Mouse (Mus musculus) kidney, postnatal 4 days (tissue): ENCODE measurements around the gene Ubxn7.
"Not testable (repeated sequence)": the region's sequence is repeated elsewhere in the genome, so short reads cannot be mapped to it uniquely, and the experiment has no call there.

Source experiments
- DNase-seq, 2 experiments: peaks; one replicate each; pipeline ENCODE4 v3.0.0; 2021; ENCODE audit warnings: mixed read lengths in 2 of 2

The Ubxn7 gene

GRCm38 (mm10) chr16:32332040-32332555 lies at the start of gene Ubxn7:
TSS of gene Ubxn7 (plus strand) at chr16:32332257.
- peak; percentile 99 for DNase-seq

- DNase-seq = no peak
Measured at GRCm38 (mm10) chr16:32282608-32283007, 49.4 kb upstream of the Ubxn7 start.

DNA sequence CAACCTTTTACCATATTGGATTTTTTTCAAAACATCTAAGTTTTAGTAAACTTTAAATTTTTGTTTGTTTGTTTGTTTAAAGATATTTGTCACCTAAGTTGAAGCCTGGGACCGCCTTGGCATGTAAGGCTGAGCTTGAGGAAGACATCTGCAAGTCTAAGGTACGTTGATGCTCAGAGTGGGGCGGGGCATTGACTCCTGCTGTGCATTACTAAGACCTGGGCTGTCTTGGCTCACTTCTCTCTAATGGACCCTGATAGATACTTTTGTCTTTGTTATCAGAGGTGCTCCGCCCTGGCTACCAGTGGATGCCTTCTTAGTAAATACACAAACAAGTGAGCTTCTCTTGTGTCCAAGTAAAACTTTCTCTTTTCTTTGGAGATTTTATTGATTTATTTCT lies 40.2 kb upstream of the Ubxn7 start:
- DNase-seq = no peak

DNA sequence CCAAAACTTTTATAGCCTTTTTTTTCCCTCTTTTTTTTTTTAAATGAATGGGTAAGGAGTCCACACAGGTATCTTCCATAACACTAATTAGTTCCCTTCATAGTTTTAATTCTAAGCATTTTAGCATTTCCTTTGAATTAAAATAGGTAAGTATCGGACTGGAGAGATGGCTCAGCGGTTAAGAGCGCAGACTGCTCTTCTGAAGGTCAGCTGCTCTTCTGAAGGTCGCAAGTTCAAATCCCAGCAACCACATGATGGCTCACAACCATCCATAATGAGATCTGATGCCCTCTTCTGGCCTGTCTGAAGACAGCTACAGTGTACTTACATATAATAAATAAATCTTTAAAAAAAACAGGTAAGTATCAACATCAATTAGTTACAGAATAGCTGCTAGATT lies 32.4 kb upstream of the Ubxn7 start:
- DNase-seq = not testable (repeated sequence)

DNA sequence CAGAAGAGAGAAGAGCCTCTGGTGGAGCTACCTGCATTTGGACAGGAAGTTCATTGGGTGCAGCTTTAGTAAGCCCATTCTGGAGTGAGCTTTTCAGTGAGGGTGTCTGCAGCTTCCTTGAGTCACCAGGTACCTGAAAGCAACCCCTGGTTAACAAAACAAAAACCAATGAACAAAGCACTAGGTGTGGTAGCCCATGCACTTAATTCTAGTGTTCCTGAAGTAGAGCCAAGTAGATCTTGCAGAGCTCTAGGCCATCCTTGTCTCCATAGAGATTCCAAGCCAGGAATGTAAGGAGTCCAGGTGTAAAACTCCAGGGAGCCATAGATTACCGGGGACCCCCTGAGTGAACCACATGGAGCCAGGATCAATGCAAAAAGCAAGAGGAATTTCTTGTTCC lies 29.0 kb upstream of the Ubxn7 start:
- no peak for DNase-seq

GRCm38 (mm10) chr16:32303886-32304285 lies 28.2 kb upstream of the Ubxn7 start:
- DNase-seq = no peak

GRCm38 (mm10) chr16:32311970-32312369 lies 20.1 kb upstream of the Ubxn7 start:
- no peak for DNase-seq

DNA sequence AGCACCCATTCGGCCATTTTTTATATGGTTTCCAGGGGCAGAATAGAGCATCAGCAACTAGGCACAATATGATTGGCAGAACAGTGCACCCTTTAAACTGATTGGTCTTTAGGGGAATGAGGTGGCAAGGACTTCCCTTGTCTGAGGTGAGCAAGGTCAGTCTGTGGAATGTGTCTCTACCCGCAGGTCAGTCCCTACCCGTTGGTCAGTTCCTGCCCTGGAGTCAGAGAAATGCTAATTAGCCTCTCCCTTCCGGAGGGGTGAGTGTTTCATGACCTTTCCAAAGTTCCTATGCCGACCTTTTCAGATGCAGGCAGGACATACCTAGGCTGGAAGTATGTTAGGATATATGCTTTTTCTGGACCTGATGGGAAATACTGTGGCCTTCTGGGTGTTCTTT lies 19.7 kb upstream of the Ubxn7 start:
- DNase-seq = no peak

DNA sequence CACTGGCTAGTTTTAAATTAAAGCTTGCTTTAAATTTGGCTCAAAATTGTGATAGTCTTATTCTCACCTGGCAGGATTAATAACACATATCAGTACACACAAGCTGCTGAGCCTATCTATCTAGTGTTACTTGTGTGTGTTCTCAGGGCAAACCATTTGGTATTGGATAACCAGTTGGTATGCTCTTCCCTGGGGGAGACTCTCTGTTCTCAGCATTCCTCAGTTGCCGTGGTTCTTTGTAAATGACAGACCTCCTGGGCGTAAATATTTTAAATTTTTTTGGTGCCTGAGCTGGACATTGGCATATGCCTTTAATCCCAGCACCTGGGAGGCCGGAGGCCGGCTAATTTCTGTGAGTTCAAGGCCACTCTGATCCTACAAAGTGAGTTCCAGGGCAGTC lies 19.2 kb upstream of the Ubxn7 start:
- no peak for DNase-seq

DNA sequence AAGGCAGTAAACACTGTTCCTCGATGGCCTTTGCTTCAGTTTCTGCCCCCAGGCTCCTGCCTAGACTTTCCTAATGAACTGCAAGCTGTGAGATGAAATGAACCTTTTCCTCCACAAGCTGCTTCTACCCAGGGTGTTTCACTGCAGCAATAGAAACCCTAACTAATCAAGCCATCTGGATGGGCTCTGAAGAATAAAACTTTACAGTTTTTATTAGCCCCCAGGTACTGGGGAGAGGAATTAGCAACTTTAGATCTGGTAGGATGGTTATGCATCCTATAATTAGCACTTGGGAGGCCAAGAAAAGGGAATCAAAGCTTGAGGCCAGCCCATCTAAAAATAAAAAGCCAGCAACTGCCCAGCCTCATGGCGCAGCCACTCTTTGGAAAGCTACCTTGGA lies 15.5 kb upstream of the Ubxn7 start:
- DNase-seq = no peak

DNA sequence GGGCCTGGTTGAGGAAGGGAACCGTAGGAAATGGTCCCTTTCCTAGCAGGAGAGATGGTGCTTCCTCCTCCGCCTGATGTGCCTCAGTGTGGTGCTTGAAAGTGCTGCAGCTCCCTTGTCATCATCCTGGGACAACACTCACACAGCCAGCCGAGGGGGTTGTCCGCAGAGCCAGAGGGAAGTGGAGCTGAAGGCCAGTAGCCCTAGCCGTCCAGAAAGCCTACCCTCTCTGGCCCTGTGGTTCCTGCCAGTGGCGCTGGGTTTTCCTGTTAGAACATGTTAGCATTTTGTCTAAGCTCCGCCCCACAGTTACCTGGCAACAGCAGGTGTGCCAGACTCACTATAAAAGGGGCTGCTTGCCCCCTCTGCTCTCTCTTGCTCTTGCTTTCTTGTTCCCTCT lies 8.1 kb upstream of the Ubxn7 start:
- DNase-seq = peak in 1 of 2 experiments; percentile 15

DNA sequence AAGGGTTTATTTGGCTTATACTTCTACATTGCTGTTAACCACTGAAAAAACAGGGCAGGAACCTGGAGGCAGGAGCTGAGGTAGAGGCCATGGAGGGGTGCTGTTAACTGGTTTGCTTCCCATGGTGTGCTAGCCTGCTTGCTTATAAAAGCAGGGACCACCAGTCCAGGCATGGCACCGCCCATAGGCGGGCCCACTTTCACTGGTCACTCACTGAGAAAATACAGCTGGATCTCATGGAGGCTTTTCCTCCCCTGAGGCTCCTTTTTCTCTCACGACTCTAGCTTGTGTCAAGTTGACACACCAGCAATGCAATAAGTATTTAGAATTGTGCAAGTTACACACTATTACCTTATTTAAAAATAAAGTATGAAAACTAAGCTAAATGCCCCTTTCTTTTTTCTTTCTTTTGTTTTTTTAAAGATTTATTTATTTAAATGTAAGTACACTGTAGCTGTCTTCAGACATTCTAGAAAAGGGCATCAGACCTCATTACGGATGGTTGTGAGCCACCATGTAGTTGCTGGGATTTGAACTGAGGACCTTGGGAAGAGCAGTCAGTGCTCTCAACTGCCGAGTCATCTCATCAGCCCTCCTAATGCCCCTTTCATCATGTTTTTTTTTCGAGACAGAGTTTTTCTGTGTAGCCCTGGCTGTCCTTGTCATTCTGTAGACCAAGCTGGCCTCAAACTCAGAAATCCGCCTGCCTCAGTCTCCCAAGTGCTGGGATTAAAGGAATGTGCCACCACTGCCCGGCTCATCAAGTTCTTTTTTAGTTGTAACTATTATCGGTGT lies 984 bp upstream of the Ubxn7 start:
- DNase-seq = peak; percentile 49 to 61

GRCm38 (mm10) chr16:32332556-32333511 lies 777 bp downstream of the Ubxn7 start:
- peak in 1 of 2 experiments; percentile 56 for DNase-seq

GRCm38 (mm10) chr16:32335146-32335545 lies 3.1 kb downstream of the Ubxn7 start:
- DNase-seq = no peak

GRCm38 (mm10) chr16:32336026-32336780 lies 4.1 kb downstream of the Ubxn7 start:
- no peak for DNase-seq

GRCm38 (mm10) chr16:32337001-32337400 lies 4.9 kb downstream of the Ubxn7 start:
- no peak for DNase-seq

DNA sequence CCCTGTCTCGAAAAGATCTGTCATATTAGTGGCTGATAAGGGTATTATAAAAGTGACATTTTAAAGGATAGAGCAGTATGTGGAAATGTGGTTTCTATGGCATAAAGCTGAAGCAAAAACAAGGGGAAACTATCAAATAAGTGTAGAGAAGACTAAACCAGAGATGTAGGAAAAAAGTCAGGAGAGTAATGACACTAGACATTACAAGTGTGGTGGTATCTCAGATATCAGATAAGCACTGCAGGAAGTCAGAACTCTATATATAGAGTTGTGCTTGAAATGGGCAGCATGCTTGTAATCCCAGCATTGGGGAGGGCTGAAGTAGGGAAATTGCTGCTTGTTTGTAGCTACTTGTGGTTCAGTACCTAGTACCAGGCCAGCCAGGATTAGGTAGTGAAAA lies 8.4 kb downstream of the Ubxn7 start:
- no peak for DNase-seq

GRCm38 (mm10) chr16:32345521-32345920 lies 13.5 kb downstream of the Ubxn7 start:
- no peak for DNase-seq

DNA sequence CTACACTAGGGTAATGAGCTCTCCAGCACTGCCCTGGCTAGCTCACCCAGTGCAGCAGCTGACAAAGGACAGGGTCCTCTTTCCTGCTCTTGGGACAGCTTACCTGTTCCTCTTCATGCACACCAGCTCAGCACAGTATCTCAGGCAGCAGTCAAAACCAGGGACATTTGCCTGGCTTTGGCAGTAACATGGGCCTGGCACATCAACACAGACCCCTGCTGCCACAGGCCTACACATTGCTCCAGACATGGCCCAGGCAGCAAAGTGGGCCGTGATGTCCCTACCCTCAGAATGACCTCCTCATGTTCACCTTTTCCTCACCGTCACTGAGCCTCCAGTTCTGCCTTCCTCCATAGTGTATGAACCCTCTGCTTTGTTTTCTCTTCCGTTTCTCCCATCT lies 18.7 kb downstream of the Ubxn7 start:
- no peak for DNase-seq

DNA sequence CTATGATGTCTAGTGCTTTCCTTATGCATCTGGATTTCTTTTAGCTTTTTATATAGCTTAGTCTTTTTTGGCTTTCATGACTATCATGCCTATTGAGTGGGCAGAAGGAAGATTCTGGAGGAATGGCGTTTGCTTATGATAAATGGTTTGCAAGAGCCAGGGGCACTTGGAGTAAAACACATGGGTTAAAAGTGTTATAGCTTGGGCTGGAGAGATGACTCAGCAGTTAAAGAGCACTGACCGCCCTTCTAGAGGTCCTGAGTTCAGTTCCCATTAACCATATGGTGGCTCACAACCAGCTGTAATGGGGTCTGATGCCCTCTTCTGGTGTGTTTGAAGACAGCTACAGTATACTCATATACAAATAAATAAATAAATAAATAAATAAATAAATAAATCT lies 31.5 kb downstream of the Ubxn7 start:
- DNase-seq = no peak

- peak; percentile 71 to 73 for DNase-seq
Measured at GRCm38 (mm10) chr16:32371351-32371750, 39.3 kb downstream of the Ubxn7 start.

DNA sequence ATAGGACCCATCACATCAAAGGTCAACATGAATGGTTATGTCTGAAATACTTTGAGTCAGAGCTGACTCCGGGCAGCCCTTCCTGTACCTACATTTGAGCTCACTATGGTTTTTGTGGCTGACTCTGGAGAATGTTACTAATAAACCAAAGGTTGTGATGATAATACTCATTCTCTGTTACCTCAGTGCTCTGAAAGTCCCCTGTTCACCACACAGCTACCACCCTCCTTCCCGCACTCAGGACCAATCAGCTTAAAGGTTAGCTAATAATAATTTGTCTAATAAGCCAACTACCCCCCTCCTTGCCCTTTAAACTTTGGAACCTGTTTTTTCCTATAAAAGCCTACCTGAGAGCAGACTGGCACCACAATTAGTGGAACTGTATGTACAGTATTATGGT lies 47.5 kb downstream of the Ubxn7 start:
- no peak for DNase-seq

- no peak for DNase-seq
Measured at GRCm38 (mm10) chr16:32382901-32383300, 50.8 kb downstream of the Ubxn7 start.
